Mouse (Mus musculus): Measurements from ENCODE around the gene Msl2.

Gene Msl2

DNA sequence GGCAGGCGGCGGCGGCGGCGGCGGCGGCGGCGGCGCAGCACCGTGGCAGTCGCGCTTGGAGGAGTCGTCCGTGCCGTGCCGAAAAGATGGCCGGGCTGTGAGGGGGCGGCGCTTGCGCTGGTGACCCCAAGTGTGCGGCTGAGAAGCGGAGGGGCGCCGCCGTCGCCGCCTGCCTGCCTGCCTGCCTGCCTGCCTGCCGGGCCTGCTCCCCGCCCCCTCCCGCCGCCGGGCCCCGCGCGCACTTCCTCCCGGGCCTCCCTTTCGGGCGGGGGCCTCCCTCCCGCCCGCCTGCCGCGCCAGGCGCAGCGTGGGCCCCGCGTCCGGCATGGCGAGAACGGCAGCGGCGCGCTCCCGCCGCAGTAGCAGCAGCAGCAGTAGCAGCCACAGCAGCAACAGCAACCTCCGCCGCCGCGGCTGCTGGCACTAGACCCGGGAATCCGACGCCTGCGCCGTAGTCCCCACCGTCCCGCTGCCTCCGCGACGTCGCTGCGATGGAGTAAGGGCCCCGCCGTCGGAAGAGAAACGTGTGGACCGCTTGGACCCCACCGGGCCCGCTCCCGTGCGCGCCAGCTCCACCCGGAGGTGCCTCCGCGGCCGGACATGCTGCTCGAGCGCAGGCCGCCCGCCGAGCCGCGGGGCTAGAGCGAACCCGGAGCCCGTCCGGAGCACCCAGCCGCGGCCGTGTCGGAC lies 576 bp downstream of the Msl2 start:
- peak; percentile 75 for DNase-seq (ENCODE audit: low spot score)

DNA sequence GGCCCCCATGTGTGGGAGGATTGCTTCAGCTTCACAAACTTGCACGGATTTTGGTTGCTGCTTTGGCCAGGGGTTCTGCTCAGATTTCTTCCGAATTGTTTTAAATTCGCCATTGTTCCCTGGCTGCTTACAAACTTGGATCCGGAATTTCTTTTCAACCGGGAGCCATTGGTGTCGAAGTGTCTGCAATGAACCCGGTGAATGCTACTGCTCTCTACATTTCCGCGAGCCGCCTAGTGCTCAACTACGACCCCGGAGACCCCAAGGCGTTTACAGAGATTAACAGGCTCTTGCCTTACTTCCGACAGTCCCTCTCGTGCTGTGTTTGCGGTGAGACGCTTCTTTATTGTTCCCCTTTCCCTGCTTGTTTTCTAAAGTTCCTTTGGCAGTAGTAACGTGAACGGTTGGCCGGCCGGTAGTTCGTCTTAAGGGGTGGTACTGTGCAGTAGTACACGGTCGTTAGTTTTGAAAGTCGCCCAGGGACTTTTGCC lies 1.2 kb downstream of the Msl2 start:
- DNase-seq (ENCODE audit: low spot score) = no peak

DNA sequence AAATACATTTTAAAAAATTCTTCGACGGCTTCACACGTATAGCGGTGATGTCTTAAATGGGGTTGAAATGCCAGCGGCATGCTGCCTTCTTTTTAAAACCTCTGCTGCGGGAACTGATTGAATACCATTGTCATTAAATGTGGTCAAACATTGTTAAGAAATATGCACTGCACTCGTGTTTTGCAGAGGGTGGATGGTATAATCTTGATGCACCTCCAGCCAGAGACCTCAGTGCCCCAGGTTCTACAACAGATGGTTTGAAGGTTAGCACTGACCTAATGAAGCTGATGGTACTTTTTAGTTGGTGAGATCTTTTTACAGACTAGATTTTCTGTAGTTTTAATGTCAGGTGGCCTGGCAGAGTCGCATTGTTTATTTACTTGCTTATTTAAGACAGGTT lies 1.8 kb downstream of the Msl2 start:
- no peak for DNase-seq (ENCODE audit: low spot score)

DNA sequence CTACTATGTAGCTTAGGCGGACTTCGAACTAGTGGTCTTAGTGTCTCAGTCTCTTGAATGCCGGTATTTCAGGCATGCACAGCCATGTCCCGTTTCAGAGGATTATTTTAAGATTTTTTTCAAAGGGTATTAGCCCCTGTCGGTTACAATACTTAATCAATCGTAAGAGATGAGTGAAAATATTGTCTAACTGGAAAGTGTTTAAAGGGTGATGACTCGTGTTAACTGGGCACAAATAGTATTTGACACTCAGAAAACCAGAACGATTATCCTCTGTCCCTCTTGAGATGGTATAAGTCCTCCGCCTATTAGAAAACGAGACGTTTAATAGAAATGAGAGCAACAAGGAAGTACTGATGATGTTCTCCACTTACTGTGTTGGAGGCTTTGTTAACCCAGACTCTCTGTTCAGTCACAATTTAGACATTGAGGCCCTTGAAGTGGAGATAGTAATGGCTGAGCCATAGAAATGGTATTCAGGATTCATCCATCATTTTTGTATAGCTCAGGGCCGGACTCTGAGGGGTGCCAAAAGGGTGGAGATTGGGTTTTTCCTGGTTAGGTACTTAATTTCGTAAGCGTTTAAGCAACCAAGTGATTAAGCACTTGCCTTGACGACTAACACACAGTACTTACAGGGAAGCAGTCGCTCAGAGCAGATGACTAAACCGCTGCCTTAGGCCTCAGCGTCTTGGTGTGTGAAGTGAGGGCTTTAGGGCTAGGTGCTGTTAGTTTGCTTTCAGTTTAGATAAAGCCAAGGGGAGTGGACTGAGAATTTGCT lies 2.4 kb downstream of the Msl2 start:
- DNase-seq (ENCODE audit: low spot score) = no peak

DNA sequence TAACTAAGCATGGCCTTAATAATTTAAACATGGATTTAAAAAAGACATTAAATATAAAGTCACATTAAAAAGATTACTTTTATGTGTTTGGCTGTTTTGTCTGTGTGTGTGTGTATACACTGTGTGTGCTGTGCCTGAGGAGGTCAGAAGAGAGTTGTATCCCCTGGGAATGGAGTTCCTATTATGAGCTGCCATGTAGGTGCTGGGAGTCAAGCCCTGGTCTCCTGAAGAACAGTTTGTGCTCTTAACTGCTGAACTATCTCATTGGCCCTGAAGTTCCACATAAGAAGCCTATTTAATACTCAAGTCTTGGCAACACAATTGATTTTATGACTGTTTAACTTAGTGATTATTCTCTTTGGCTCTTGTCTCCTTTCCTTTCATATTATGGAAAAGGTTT lies 3.6 kb downstream of the Msl2 start:
- no peak for DNase-seq (ENCODE audit: low spot score)

DNA sequence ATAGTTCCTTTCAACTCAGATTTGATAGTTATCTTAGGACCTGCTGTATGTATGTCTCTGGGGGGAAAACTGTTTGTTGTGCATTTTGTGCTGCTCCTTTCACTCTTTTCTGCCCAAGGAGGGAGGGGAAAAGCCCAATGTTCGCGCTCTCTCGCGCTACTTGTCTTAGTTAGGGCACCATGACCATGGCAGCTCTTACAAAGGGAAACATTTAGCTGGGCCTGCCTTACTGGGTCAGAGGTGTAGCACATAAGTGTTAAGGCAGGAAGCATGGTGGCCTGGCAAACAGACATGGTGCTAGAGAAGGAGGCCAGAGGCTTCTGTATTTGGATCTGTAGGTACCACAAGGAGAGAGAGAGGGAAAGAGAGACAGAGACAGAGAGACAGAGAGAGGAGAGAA lies 4.7 kb downstream of the Msl2 start:
- no peak for DNase-seq (ENCODE audit: low spot score)

DNA sequence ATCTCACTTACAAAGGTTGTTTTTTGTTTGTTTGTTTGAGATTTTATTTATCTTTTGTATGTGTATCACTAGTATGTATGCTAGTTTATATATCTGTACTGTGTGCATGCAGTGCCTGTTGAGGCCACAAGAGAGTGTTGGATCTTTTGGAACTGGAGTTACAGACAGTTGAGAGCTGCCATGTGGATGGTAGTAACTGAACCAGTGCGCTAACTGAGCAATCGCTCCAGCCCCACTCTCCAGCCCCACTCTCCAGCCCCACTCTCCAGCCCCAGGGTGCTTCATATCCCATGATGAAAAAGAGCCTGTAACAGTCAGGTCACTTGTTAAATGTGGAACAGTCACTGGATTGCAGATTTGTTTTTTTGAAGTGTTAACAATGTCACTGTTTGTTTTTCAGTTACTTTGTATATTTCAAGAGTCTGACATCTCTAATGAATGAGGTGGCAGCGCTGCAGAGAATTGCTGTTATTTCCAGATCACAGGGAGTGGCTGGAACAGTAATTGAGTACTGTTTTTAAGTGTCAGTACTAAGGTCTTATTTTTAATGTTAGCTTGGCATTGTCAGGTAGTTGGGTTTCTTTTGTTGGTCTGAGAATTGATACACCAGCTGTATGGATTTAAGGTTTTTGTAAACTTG lies 6.3 kb downstream of the Msl2 start:
- DNase-seq (ENCODE audit: low spot score) = no peak

DNA sequence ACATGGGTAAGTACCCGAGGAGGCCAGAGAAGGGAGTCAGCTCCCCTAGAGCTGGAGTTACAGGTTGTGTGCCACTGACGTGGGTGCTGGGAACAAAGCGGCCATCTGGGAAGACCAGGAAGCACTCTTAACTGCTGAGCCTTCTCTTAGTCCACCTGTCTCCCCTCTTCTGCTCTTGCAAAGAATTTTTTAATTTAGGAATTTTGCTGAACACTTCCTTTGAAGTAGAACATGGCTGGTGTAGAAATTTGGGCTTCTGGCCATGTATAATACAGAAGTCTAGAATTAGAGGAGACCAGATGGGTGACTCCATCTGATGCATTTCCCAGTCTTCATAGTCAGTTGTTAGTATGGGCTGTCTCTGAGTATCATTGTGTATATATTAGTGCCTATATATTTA lies 9.8 kb downstream of the Msl2 start:
- no peak for DNase-seq (ENCODE audit: low spot score)

DNA sequence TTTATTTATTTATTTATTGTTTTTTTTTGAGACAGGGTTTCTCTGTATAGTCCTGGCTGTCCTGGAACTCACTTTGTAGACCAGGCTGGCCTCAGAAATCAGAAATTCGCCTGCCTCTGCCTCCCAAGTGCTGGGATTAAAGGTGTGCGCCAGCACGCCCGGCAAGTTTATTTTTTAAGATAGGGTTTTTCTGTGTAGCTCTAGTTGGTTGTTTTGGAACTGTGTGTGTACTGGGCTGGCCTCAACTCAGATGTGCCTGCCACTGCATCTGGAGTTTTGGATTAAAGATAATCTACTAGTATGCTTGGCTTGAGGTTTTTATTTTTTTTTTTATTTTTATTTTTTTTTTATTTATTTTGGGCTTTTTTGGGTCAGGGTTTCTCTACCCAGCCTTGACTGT lies 21.5 kb downstream of the Msl2 start:
- no peak for DNase-seq (ENCODE audit: low spot score)

DNA sequence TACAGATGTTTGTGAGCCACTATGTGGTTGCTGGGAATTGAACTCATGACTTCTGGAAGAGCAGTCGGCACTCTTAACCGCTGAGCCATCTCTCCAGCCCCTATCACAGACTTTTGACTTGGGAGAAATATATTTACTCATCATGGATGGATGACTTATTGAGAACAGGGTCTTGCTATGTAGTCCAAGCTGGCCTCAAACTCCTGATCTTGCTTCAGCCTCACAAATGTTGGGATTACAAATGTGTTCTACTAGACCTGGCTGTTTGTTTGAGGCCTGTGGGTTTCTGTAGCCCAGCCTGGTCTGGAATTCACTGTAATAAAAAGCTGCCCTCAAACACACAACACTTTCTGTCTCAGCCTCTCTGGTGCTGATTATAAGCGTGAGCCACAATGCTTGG lies 22.6 kb downstream of the Msl2 start:
- no peak for DNase-seq (ENCODE audit: low spot score)

DNA sequence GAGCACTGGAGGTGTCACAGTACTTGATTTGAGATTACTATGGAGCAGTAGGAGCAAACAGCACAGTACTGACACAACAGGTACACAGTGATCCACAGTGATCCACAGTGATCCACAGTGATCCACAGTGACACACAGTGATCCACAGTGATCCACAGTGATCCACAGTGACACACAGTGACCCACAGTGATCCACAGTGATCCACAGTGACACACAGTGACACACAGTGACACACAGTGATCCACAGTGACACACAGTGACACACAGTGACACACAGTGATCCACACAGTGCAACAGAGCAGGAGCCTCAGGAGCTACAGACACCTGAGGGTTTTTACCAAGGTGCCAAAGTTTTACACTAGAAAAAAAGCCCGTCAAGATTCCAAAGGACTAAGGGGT lies 23.6 kb downstream of the Msl2 start:
- no peak for DNase-seq (ENCODE audit: low spot score)

DNA sequence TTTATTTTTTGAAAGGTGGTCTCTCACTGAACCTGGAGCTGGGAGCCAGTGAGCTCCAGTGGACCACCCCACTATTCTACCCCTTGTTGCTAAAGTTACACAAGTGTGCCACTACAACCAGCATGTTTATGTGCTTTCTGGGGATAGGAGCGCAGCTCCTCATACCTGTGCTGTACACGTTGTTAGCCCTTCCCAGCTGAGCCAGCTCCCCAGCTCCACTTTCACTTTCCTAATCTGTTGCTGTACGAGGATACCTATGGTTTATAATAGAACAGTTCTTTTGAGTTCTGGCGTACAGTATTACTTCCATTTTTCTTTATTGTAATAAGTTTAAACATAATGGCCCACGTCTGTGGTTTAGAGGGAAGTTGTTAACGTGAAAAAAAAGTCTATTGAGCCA lies 25.5 kb downstream of the Msl2 start:
- DNase-seq (ENCODE audit: low spot score) = no peak

DNA sequence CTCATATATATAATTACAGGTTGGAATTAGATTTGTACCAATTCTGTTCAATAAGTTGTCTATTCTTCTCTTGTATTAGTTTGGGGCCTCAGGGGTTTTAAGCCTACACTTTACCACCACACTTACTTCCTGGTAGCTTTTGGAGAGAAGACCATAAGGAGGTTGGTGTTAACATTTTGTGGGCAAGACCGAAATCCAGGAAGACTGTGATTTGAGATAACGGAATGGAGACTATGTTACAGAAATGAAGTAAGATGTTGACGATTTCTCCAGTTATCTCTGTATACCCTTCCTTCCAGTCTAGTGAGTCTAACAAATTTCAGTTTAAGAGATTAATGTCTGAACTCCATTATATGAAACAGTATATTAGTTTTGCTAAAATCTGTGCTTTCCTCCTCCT lies 26.3 kb downstream of the Msl2 start:
- DNase-seq (ENCODE audit: low spot score) = no peak

DNA sequence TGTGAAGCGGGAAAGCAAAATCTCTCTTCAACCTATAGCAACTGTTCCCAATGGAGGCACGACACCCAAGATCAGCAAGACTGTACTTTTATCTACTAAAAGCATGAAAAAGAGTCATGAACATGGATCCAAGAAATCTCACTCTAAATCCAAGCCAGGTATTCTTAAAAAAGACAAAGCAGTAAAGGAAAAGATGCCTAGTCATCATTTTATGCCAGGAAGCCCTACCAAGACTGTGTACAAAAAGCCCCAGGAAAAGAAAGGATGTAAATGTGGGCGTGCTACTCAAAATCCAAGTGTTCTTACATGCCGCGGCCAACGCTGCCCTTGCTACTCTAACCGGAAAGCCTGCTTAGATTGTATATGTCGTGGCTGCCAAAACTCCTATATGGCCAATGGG lies 27.6 kb downstream of the Msl2 start:
- DNase-seq (ENCODE audit: low spot score) = no peak

DNA sequence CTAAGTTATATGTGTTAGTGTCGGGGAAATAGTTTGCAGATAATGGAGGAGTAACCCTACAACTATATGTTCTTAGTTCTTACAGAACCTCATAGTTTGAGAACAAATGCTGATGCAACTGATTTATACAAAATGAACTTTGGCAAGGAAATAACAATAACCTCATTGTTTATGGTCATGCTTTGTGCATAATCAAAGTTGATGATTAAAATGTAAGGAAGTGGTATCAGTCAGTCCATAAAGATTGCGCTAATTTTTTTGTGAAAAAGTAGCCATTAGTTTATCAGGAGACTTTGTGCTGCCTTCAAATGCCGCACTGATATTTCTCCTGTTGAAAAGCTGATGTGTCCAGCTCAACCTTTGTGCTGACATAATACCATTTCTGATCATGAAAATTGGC lies 28.4 kb downstream of the Msl2 start:
- no peak for DNase-seq (ENCODE audit: low spot score)

DNA sequence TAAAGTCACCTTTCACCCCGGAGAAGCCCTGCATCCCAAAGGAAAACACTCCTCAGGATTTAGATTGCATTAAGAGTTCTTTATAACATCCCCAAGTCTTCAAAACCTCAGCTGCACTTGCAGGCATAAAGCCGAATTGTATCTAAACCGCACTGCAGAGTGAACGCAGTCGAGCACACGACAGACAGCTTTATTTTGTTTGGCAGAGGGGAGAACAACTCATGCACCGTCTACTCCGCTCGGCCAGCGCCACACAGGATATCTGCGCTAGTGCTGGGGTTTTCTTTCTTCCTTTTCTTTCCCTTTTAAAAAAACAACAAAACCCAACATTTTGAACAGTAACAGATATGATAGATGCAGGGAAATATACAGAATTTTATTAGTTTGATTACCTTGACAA lies 31.0 kb downstream of the Msl2 start:
- no peak for DNase-seq (ENCODE audit: low spot score)

DNA sequence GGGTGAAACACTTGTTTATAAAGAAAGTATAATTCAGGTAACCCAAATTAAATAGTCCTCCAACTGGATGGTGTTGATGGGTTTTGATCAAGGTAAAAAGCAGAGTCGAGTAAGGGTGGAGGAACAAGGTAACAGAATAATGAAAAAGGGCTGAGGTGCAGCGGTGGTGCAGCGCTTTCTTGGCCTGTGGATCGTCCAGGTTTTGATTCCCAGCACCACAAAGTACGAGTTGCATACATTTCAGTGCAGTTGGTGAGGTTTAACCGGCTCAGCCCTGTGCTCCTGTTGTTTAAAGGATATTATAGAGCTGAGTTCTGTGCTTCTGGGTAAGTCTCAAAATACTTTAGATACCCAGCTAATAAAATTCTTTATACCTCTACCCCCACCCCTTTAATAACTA lies 31.8 kb downstream of the Msl2 start:
- DNase-seq (ENCODE audit: low spot score) = no peak

DNA sequence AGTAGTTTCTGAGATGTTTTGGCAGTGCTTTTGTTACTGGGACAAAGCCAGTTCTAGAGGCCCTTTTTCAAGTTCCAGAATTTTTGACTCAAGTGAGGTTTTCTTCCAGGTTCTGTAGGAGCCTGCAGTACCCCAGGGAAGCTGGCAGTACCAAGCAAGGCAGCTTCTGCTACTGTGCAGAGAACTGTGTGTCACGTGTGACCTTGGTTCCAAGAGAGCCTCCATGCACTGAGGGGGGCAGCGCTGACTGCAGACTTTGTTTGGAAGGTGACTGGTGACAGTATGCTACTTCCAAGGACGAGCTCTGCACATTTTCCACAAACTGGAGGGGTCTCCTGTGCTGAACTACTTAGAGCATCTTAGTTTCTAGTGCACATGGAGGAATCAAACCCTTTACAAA lies 33.5 kb downstream of the Msl2 start:
- no peak for DNase-seq (ENCODE audit: low spot score)

DNA sequence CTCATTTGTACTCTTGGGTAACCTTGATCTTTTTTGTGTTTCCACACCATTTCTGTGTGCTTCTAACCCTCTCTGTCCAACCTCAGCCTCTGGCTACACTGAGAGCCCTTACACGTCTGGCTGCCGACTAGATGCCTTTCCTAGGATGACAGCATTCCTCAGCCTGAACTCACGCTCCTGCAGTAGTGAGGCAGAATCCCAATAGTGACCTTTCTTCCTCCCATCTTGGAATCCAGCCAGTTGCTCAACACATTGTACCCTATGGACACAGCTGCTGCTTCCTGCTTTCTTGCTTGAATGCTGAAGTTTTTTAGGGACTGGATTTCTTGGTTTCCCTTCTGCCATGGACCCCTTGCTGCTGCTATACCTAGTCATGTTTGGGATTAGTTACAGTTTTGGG lies 36.1 kb downstream of the Msl2 start:
- DNase-seq (ENCODE audit: low spot score) = no peak

DNA sequence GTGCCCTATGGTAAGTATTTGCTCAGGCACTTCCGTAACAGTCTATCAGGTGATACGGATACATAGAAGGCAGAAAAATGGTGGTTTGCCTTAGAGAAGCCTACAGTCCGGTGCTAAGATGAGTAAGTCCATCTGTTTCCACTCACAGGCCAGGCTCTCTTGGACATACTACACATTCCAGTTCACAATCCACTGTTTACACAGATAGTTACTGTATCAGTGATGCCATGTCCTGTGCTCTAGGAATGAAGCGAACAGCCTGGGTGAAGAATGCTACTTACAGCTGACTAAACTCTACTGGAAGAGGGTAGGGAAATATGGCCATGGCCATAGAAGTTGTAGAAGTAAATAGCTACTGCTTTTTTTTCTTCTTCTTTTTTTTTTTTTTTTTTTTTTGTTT lies 39.4 kb downstream of the Msl2 start:
- no peak for DNase-seq (ENCODE audit: low spot score)

DNA sequence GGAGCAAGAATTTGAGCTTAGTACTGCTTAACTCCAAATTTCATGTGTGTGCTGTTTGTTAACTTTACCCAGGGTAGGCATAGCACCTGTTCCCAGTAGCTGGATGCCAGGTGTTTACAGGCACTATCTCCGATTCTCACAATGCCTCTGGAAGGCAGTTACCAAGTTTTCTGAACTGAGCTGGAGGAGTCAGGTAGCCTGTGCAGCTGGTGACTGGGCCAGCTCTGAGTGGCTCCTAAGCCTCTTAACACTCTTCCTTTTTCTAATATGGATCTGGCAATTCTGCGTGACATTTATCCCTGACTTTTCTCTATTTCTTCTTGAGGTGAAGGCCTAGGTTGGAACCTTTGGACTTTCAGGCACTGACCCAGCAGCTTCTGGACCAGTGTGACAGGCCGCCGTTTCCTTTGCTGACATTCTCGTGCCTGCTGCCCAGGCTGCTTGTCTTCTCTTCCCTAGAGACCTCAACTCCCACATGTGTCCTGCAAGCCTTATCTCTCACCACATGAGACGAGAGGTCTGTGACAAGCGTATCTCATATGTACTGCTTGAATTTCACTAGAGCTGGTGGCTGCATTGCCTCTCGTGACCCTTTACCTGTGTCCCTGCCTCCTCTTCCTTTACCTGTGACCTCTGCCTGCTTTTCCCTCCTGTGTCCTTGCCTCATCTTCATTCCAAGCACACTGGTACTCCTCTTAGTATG lies 40.4 kb downstream of the Msl2 start:
- DNase-seq (ENCODE audit: low spot score) = no peak

DNA sequence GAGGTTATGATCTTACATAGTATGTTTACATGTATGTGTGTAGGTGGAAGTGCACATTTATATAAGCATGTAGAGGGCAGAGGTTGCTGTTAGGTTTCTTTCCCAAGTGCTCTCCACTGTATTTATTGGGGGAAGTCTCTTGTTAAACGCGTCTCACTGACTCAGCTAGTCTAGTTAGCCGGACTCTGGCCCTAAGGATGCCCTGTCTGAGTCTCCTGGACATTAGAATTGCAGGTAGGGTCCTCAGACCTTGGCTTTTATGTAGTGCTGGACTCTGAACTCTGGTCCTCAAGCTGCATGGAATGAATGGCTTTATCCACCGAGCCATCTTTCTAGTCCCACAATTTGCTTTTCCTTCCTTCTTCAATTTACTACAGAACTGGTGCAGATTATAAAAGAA lies 69.7 kb downstream of the Msl2 start:
- no peak for DNase-seq (ENCODE audit: low spot score)

DNA sequence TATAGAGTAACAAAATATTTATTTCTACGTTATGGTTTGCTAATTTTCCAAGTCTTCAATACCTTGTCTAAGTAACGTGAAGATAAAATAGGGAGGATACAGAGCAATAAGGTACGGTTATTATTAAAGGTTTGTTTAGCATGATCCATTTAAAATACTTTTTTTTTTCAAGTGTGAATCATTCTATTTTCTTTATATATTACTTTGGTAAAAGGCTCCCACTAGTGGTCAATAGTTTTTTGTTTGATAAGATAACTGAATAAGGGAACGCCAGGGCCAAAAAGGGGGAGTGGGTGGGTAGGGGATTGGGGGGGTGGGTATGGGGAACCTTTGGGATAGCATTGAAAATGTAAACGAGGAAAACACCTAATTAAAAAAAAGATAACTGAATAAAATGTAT lies 79.0 kb downstream of the Msl2 start:
- DNase-seq (ENCODE audit: low spot score) = no peak
